Mouse (Mus musculus) heart, embryonic 13.5 days (tissue): ENCODE data around the gene Gm27021. TPM values are rescaled to one million over a fixed set of nuclear protein-coding genes. Genes with fewer than 3 reads are reported as not detected.

Source experiments
- ATAC-seq: fragments of 200-750 bp; cut with Nextera tagmentation; 2 replicates; pipeline ENCODE4 v1.8.0; 2017; ENCODE audit warnings: moderate TSS enrichment; ENCODE audit not compliant: insufficient number of reproducible peaks, low FRiP score, low TSS enrichment; ENCODE audit errors: extremely low read depth
- H3K27ac ChIP-seq: fragments of 300-500 bp; sonication (generic); replicated peaks from 2 replicates; pipeline ENCODE4 v1.5.1; 2015; ENCODE audit warnings: moderate library complexity, mild to moderate bottlenecking, inconsistent platforms
- H3K27me3 ChIP-seq: fragments of 300-500 bp; sonication (generic); replicated peaks from 2 replicates; pipeline ENCODE4 v1.6.1; 2015; ENCODE audit warnings: mild to moderate bottlenecking, inconsistent platforms
- H3K36me3 ChIP-seq: fragments of 300-500 bp; sonication (generic); 2 replicates; pipeline ENCODE4 v1.6.1; 2015; ENCODE audit warnings: mild to moderate bottlenecking, inconsistent platforms
- H3K4me1 ChIP-seq: fragments of 300-500 bp; sonication (generic); 2 replicates; pipeline ENCODE4 v1.6.1; 2015; ENCODE audit warnings: inconsistent platforms
- H3K4me2 ChIP-seq: fragments of 300-500 bp; sonication (generic); 2 replicates; pipeline ENCODE4 v1.6.1; 2015; ENCODE audit warnings: inconsistent platforms, mild to moderate bottlenecking, moderate library complexity
- H3K4me3 ChIP-seq: fragments of 300-500 bp; sonication (generic); 2 replicates; pipeline ENCODE4 v1.5.1; 2015; ENCODE audit warnings: moderate library complexity, mild to moderate bottlenecking, inconsistent platforms
- H3K9ac ChIP-seq: fragments of 300-500 bp; sonication (generic); 2 replicates; pipeline ENCODE4 v1.6.1; 2015; ENCODE audit warnings: inconsistent platforms, mild to moderate bottlenecking, moderate library complexity
- H3K9me3 ChIP-seq: fragments of 300-500 bp; sonication (generic); 2 replicates; pipeline ENCODE4 v1.6.1; 2016; ENCODE audit warnings: inconsistent platforms
- WGBS: fragments of 180-500 bp; shearing (Covaris S2); methylation state at CpG from one replicate; pipeline ENCODE4 v1.1.7; 2015; ENCODE audit warnings: mixed read lengths; 5-methylcytosine and 5-hydroxymethylcytosine counted together
- polyA plus RNA-seq: library from polyadenylated mRNA; unstranded; fragments of >200 nt; fragmentation: Nextera tagmentation; extraction: Ambion mirVana; gene quantifications from 2 replicates; pipeline ENCODE4 v1.2.1, GENCODE M21; 2015

Gene Gm27021
- polyA plus RNA-seq, 1 experiment from 2014 or later = 2.0 TPM

- Histone ChIP-seq H3K27ac (no peak overlapping the region), H3K9ac (no peak overlapping the region), H3K9me3 (no peaks in the 10 kb centered on the region), H3K4me1 (peaks cover 35% of the 10 kb centered on the region), H3K4me2 (no peak overlapping the region), H3K4me3 (no peak overlapping the region), H3K27me3 (peaks cover 12% of the 10 kb centered on the region; the same call in 1 of the 2 replicates), H3K36me3 (no peaks in the 10 kb centered on the region)
- ATAC-seq = no peak
- WGBS = 85% methylated on average over 5 of the region's 5 CpGs
These were observed 73.3 kb downstream of the Gm27021 start for GRCm38 (mm10) chr8:120594571-120594970.

DNA sequence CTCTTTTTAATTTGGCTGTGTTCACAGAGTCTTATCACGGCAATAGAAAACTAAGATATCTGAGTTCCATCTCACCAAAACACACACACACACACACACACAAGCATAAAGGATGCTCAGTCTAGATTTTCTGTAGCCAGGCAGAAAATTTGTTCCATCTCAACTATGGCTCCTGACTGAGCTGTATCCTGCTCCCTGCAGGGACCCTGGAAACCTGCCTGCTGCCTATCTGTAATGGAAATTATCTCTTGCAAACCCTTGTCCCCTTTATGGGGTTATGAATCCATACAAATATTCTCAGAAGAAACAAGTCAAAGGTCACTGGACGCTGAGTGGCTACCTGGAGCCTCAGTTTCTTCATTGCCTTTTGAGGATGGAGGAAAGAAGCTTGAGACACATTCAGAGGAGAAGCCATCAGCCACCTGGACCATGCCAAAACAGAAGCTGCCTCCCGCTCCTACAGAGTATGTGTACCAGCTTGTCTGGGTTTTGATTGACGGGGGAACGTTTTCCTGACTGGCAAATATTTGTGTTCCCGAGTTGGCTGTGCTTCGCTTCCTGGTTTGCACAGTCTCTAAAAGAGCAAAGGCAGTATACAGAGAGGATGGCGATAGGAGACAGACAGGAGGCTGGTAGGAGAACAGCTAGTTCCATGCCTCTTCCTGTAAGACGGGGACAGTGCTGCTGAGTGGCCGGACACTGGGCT, 76.1 kb downstream of the Gm27021 start:
- no peak overlapping the region for H3K4me3 ChIP-seq
- H3K27ac ChIP-seq = no peak overlapping the region
- H3K36me3 ChIP-seq = no peaks in the 10 kb centered on the region
- no peak overlapping the region for H3K4me2 ChIP-seq
- ATAC-seq = no peak
- no peaks in the 10 kb centered on the region for H3K9me3 ChIP-seq
- WGBS = 62% methylated on average over 10 of the region's 10 CpGs
- no peak overlapping the region for H3K9ac ChIP-seq
- no peaks in the 10 kb centered on the region for H3K27me3 ChIP-seq
- peaks cover 45% of the 10 kb centered on the region for H3K4me1 ChIP-seq

DNA sequence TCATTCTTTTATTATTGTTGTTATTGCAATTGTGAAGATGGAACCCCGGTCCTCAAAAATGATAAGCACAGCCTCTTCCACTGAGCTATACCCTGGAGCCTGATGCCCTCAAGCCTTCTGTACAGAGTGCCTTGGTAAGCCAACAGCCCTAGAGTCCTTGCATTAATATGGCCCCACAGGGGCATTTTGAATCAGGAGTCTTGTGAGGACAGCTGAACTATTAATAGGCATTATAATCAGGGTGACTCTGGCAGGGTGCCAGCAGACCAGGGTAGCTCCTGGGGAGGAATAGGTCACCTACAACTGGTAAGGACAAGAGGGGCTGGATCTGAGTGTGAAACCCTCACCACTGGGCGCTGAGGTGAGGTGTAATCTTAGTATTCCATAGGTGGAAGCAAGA, 78.0 kb downstream of the Gm27021 start:
- H3K27me3 ChIP-seq = no peaks in the 10 kb centered on the region
- ATAC-seq = no peak
- peaks cover 12% of the 10 kb centered on the region for H3K36me3 ChIP-seq
- peak overlapping the region; percentile 51 for H3K4me3 ChIP-seq
- H3K4me1 ChIP-seq = peaks cover 45% of the 10 kb centered on the region
- peak overlapping the region; percentile 64 for H3K9ac ChIP-seq
- whole genome bisulfite sequencing = 42% methylated on average over 2 of the region's 2 CpGs
- peak overlapping the region; percentile 88 for H3K4me2 ChIP-seq
- no peaks in the 10 kb centered on the region for H3K9me3 ChIP-seq
- peak overlapping the region; percentile 77 for H3K27ac ChIP-seq

DNA sequence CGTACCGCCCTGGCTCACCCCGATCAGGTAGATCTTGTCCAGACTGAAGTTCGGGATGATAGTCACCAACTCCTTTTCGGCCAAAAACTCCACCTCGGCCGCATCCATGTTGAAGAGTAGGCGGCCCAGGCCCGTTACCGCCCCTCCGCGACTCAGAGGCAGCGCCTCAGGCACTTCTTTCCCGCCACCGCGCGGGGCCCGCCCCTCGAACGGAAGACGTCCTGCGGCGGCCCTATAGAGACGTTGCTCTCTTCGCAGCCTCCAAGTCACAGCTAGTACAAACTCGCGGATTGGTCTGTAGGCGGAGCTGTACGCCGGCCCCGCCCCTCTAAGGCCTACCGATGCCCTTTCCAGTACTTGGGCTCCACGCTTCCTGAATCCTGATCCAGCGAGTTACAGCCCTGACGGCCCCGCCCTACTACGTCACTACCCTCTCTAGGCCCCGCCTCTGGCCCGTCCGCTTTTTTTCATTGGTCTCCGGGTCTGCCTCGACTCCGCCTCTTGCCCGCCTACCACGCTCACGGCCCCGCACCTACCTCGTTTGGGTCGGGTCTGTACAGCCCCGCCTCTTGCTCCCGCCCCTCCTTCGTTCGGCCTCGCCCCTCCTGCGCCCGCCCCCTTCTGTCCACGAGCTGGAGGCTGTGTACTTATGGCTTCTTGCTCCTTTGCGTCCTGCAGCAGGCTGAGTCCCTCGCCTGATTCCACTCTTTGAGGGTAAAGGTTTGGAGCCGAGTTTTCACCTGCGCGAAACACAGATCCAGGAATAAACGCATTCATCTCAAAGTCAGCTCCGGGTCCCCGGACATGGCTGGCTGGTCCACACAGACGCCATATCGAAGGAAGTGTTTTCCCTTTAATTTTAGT, 78.7 kb downstream of the Gm27021 start, which contains the start of gene Gins2:
Gene Gins2, minus strand, starts transcription at position 397 of the 864 bp plus-strand sequence.
- H3K9me3 ChIP-seq = no peaks in the 10 kb centered on the region

DNA sequence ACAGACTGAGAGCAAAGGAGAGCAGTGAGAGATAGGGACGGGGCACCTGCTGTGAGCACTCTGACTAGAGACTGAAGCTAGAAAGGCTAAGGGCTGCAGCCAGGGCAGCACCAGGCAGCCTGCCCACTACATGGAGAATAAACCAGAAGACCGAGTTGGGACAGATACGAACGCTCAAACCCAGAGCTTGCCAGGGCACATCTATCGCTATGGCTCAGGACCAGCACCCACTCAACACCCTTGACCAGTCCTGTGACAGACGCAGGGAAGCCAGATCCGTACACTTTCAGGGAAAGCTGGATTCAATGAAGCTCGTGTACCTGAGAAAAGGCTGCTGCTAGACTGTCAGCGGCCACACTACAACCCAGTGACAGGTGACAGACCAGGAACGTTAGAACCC, 82.4 kb downstream of the Gm27021 start:
- no peak overlapping the region for H3K4me2 ChIP-seq
- 85% methylated on average over 10 of the region's 10 CpGs for WGBS

More for the DNA sequence above, 78.7 kb downstream of the Gm27021 start, which contains the start of gene Gins2:
- Histone ChIP-seq H3K4me1 (peaks cover 45% of the 10 kb centered on the region), H3K27ac (peak within 1 kb of the TSS; percentile 77), H3K27me3 (no peaks in the 10 kb centered on the region), H3K9ac (peak within 1 kb of the TSS; percentile 88), H3K4me2 (peak within 1 kb of the TSS; percentile 88), H3K4me3 (peak within 1 kb of the TSS; percentile 72), H3K36me3 (peaks cover 20% of the 10 kb centered on the region)
- ATAC-seq = peak; percentile 97
- WGBS = under 1% methylated on average over 67 of the region's 67 CpGs

DNA sequence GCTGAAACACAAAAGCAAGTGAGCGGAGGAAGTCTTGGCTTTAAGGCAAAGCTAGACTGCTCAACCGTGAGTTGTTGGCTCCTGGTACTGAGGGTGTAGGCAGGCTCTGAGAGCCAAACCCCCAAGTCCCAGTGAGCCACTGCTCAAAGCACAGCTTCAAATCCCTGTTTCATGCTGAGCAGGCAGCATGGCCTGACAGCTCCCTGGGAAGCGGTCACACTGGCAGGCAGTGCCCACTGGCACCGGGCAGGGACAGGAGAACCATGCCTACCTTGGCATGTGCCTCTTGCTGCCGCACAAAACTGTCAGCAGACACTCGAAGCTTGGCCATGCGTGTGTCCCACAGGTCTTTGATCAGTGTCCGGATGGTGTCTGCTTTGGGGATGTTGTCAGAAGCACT, 86.1 kb downstream of the Gm27021 start:
- Histone ChIP-seq H3K9ac (no peak overlapping the region), H3K27ac (no peak overlapping the region), H3K4me2 (no peak overlapping the region)

More for the DNA sequence above, 82.4 kb downstream of the Gm27021 start:
- H3K9me3 ChIP-seq = no peaks in the 10 kb centered on the region
- no peak for ATAC-seq
- no peak overlapping the region for H3K27ac ChIP-seq
- H3K4me3 ChIP-seq = no peak overlapping the region
- no peak overlapping the region for H3K9ac ChIP-seq
- H3K4me1 ChIP-seq = peaks cover 34% of the 10 kb centered on the region
- H3K36me3 ChIP-seq = peaks cover 49% of the 10 kb centered on the region
- H3K27me3 ChIP-seq = no peaks in the 10 kb centered on the region

DNA sequence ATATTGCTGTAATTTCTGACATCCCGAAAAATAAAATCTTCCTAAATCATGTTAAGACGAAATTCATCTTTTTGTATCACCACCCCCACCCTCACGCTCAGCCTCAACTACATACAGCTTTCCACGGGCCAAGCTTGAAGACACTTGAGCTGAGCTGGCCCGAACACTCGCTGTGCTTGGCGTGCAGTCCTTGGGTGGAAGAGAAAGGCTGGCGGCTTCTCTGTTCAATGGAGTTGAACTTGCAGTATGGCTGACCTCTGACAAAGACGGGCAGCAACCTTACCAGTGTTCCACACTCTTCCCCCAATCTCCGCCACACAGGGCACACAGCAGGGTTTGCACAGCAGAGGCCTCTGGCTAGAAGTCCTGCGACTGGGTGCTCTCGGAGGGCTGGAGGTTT, 86.5 kb downstream of the Gm27021 start:
- no peak for ATAC-seq
- WGBS = 85% methylated on average over 12 of the region's 12 CpGs
- H3K4me3 ChIP-seq = no peak overlapping the region

More for the DNA sequence above, 86.1 kb downstream of the Gm27021 start:
- Histone ChIP-seq H3K36me3 (peaks cover 86% of the 10 kb centered on the region), H3K9me3 (no peaks in the 10 kb centered on the region), H3K4me1 (peaks cover 9% of the 10 kb centered on the region), H3K27me3 (no peaks in the 10 kb centered on the region), H3K4me3 (no peak overlapping the region)
- no peak for ATAC-seq
- WGBS = 80% methylated on average over 8 of the region's 8 CpGs

DNA sequence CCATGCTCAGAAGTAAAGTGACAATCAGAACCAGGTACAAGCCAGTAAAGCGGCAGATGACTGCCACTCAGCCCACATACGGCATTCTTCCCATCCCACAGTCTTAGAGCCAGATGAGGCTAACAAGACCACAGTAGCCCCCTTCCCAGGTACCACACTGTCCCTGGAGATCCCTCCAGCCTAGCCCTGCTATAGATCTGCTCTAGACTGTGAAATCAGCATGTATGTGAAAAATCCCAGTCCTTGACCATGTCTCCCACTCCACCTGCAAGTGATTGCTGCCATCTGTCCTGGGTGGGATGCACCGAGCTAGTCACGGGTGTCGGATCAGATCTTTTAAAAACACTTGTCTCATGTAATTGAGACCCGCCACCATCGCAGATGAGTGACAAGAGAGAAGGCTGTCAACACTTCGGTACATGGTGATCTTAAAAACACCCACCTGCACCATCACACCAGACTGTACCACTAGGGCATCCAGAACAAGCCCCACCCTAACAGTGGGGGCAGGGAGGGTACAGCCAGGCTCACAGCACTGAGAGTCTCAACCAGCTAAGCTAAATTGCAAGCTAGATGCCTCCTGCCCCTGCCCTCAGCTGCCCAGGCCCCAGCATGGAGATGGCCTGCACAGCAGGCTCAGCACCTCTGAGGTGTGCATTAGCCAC, 87.4 kb downstream of the Gm27021 start:
- H3K36me3 ChIP-seq = peaks cover 93% of the 10 kb centered on the region
- no peak overlapping the region for H3K4me3 ChIP-seq
- ATAC-seq = no peak
- H3K27ac ChIP-seq = no peak overlapping the region
- no peak overlapping the region for H3K9ac ChIP-seq
- H3K9me3 ChIP-seq = no peaks in the 10 kb centered on the region
- H3K4me2 ChIP-seq = no peak overlapping the region
- peaks cover 18% of the 10 kb centered on the region for H3K4me1 ChIP-seq
- H3K27me3 ChIP-seq = no peaks in the 10 kb centered on the region
- 78% methylated on average over 8 of the region's 8 CpGs for WGBS

More for the DNA sequence above, 86.5 kb downstream of the Gm27021 start:
- Histone ChIP-seq H3K36me3 (peaks cover 91% of the 10 kb centered on the region), H3K9me3 (no peaks in the 10 kb centered on the region), H3K9ac (no peak overlapping the region), H3K4me1 (peaks cover 10% of the 10 kb centered on the region; the same call in 1 of the 2 replicates), H3K27ac (no peak overlapping the region), H3K27me3 (no peaks in the 10 kb centered on the region), H3K4me2 (no peak overlapping the region)

DNA sequence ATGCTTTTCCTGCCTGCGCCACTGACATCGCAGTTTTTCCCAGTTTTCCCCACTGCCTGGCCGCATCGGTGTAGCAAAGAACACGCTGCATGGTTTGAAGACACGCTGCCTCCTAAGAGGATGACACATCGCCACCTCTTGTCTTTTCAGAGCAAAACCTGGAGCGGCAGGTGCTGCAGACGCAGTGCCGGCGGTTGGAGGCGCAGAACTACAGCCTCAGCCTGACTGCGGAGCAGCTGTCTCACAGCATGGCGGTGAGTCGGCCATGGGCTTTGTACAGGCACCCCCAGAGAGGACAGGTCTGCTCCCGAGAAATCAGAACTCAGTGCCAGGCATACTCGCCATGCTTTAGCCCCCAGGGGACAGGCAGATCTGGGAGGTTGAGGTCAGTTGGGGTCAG, 90.1 kb downstream of the Gm27021 start:
- Histone ChIP-seq H3K9ac (no peak overlapping the region), H3K4me3 (no peak overlapping the region), H3K4me2 (no peak overlapping the region), H3K9me3 (no peaks in the 10 kb centered on the region), H3K4me1 (peaks cover 24% of the 10 kb centered on the region), H3K36me3 (peaks cover 100% of the 10 kb centered on the region), H3K27ac (no peak overlapping the region), H3K27me3 (no peaks in the 10 kb centered on the region)
- no peak for ATAC-seq
- WGBS = 91% methylated on average over 17 of the region's 17 CpGs

DNA sequence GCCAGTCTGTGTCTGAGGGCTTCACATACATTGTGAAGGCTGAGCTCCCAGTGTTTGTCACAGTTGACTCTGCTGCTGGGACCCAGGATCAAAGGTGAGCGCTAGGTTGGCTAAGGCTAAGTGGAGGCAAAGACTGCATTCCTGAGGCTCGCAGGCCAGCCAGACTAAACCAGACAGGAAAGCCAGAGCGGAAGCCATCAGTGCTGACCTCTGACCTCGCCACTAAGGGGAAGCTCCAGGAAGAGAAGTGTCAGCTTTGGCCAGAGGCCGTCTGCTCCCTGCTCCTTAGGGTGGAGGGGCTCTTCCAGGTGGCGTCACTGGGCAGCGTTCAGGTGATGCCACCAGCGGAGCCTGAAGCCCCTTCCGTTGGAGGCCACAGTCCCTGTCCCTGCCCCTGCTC, 92.1 kb downstream of the Gm27021 start:
- no peaks in the 10 kb centered on the region for H3K9me3 ChIP-seq
- ATAC-seq = no peak
- WGBS = 56% methylated on average over 9 of the region's 9 CpGs
- H3K4me3 ChIP-seq = no peak overlapping the region
- H3K27me3 ChIP-seq = no peaks in the 10 kb centered on the region
- H3K4me1 ChIP-seq = peaks cover 20% of the 10 kb centered on the region
- H3K9ac ChIP-seq = no peak overlapping the region
- no peak overlapping the region for H3K4me2 ChIP-seq
- H3K27ac ChIP-seq = no peak overlapping the region
- H3K36me3 ChIP-seq = peaks cover 100% of the 10 kb centered on the region

- no peak for ATAC-seq
- H3K9ac ChIP-seq = peak overlapping the region; percentile 17
- H3K36me3 ChIP-seq = peaks cover 98% of the 10 kb centered on the region
- H3K27me3 ChIP-seq = no peaks in the 10 kb centered on the region
- H3K4me3 ChIP-seq = no peak overlapping the region
- H3K27ac ChIP-seq = no peak overlapping the region
- WGBS = 59% methylated on average over 19 of the region's 19 CpGs
- H3K9me3 ChIP-seq = no peaks in the 10 kb centered on the region
- peaks cover 27% of the 10 kb centered on the region for H3K4me1 ChIP-seq
- H3K4me2 ChIP-seq = no peak overlapping the region
These were observed 92.9 kb downstream of the Gm27021 start for GRCm38 (mm10) chr8:120574941-120575340.
